Mouse (Mus musculus) splenic B cell, adult 2 months (primary cell): ENCODE data around the gene Alcam.

Experiments
- DNase-seq: peaks from one replicate; pipeline ENCODE4 v3.0.0-alpha.2; 2011; ENCODE audit warnings: low read depth, low spot score
- H3K27me3 ChIP-seq: 2 replicates; pipeline ENCODE4 v1.6.1; 2012; ENCODE audit warnings: mild to moderate bottlenecking, low read length, moderate library complexity, mixed read lengths; ENCODE audit not compliant: control insufficient read depth, poor library complexity, insufficient read depth, severe bottlenecking
- H3K36me3 ChIP-seq: 2 replicates; pipeline ENCODE4 v1.6.1; 2012; ENCODE audit warnings: mild to moderate bottlenecking, low read length, moderate library complexity, mixed read lengths; ENCODE audit not compliant: control insufficient read depth, poor library complexity, insufficient read depth, severe bottlenecking

Gene Alcam

DNA sequence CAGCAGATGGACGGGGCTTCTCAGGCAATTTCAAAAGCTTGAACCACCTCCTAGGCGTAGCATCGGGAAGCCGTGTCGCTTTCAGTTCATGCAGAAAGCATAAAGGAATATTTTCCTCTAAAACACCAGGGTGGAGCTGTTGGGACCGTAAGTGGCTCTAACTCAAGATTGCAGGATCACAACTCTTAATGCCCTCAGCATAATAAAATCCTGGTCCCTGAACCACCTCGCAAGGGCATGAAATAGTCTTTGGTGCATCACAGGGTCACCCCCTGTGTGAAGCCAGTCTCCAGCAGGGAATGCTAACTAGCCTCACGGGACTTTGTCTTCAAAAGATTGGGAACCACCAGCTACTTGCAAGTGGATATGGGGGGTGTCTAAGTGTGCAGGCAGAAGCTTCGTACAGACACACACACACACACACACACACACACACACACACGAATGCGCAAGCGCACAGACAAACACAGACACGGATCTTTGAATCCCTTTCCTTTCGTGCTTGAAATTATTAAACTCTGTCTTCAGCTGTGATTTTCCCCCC, at the start of gene Alcam:
Gene Alcam (minus strand): TSS at position 104 of the 544 bp plus-strand sequence.
- Histone ChIP-seq H3K36me3 (no peaks in the 10 kb centered on the region), H3K27me3 (0 out of 2 replicates have a peak, but pooled peaks cover 2% of the 10 kb centered on the region)
- peak; percentile 70 for DNase-seq

DNA sequence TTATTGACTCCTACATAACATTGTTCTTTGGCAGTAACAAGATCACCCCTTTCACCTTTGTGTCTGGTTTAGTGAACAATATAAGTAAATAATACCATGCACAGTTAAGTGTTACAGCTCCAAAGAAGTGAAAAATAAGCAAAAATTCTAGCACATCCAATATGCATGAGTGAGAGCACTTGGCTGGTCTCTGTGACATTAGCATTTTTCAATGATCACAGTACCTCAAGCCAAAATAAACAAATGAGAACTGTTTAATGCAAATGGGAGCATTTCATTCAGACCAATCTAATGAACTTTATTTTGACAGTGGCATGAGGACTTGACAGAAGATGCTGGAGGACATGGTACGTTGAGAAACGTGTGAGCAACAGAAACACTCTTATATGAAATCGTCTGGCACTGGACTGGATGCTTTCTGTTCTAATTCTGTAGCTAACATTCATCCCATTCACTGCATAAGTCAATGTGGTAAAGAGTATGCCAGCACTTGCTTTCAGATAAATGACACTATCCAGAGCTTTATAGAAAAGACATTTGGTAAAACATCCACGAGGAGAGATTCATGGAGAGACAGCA, 45.0 kb upstream of the Alcam start:
- no peaks in the 10 kb centered on the region for H3K36me3 ChIP-seq
- no peaks in the 10 kb centered on the region for H3K27me3 ChIP-seq
- no peak for DNase-seq

- no peaks in the 10 kb centered on the region for H3K36me3 ChIP-seq
- H3K27me3 ChIP-seq, result no peaks in the 10 kb centered on the region
- DNase-seq, result no peak
Measured at GRCm38 (mm10) chr16:52490542-52490941, 36.7 kb upstream of the Alcam start.

GRCm38 (mm10) chr16:52474235-52474634, 20.4 kb upstream of the Alcam start:
- no peak for DNase-seq
- Histone ChIP-seq H3K36me3 (no peaks in the 10 kb centered on the region), H3K27me3 (no peaks in the 10 kb centered on the region)

DNA sequence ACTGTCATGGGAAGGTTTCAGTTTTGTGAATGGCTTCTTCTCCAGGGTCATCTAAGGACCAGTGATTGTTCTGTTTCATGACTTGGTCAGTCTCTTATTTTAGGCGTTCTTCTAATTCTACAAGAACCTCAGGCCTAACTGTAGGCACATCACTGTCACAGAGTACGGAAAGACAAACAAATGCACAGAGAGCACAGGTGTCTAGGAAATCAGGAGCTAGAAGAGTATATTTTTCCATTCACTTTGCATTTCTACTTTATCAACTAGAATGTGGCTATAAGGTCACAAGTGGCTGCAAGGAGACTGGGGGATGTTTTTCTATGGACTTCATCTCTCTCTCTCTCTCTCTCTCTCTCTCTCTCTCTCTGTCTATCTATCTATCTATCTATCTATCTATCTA, 19.2 kb upstream of the Alcam start:
- DNase-seq, result no peak
- Histone ChIP-seq H3K36me3 (no peaks in the 10 kb centered on the region), H3K27me3 (no peaks in the 10 kb centered on the region)

GRCm38 (mm10) chr16:52472635-52473034, 18.8 kb upstream of the Alcam start:
- DNase-seq, result no peak
- H3K27me3 ChIP-seq, result no peaks in the 10 kb centered on the region
- no peaks in the 10 kb centered on the region for H3K36me3 ChIP-seq

- no peak for DNase-seq
- Histone ChIP-seq H3K27me3 (no peaks in the 10 kb centered on the region), H3K36me3 (no peaks in the 10 kb centered on the region)
Measured at GRCm38 (mm10) chr16:52472059-52472458, 18.2 kb upstream of the Alcam start.

DNA sequence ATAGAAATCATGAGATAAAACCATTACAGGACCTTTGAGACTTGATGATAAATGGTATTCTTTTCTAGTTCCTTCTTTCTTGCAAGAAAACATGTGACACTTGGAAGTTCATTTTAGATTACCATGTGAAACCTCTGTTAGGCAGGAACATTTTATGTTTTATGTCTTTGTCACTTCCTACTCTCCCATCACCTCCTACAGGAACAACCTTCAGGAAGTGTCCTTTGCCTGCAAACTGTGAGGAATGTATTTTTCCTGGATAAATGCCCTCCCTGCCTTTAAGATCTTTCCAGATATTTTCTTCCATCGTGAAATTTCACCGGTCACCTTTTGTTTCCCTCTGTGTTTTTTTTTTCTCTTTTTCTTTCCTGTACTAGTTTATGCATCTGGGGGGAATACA, 17.0 kb upstream of the Alcam start:
- no peak for DNase-seq
- no peaks in the 10 kb centered on the region for H3K36me3 ChIP-seq
- H3K27me3 ChIP-seq, result no peaks in the 10 kb centered on the region

GRCm38 (mm10) chr16:52470226-52470625, 16.4 kb upstream of the Alcam start:
- Histone ChIP-seq H3K27me3 (no peaks in the 10 kb centered on the region), H3K36me3 (no peaks in the 10 kb centered on the region)
- peak; percentile 81 for DNase-seq

- DNase-seq, result peak; percentile 62
- Histone ChIP-seq H3K36me3 (no peaks in the 10 kb centered on the region), H3K27me3 (no peaks in the 10 kb centered on the region)
Measured at GRCm38 (mm10) chr16:52468426-52468825, 14.6 kb upstream of the Alcam start.

- no peaks in the 10 kb centered on the region for H3K27me3 ChIP-seq
- H3K36me3 ChIP-seq, result no peaks in the 10 kb centered on the region
- DNase-seq, result no peak
Measured at GRCm38 (mm10) chr16:52466770-52467169, 12.9 kb upstream of the Alcam start.

GRCm38 (mm10) chr16:52464597-52464996, 10.7 kb upstream of the Alcam start:
- peak; percentile 47 for DNase-seq
- Histone ChIP-seq H3K36me3 (no peaks in the 10 kb centered on the region), H3K27me3 (no peaks in the 10 kb centered on the region)

DNA sequence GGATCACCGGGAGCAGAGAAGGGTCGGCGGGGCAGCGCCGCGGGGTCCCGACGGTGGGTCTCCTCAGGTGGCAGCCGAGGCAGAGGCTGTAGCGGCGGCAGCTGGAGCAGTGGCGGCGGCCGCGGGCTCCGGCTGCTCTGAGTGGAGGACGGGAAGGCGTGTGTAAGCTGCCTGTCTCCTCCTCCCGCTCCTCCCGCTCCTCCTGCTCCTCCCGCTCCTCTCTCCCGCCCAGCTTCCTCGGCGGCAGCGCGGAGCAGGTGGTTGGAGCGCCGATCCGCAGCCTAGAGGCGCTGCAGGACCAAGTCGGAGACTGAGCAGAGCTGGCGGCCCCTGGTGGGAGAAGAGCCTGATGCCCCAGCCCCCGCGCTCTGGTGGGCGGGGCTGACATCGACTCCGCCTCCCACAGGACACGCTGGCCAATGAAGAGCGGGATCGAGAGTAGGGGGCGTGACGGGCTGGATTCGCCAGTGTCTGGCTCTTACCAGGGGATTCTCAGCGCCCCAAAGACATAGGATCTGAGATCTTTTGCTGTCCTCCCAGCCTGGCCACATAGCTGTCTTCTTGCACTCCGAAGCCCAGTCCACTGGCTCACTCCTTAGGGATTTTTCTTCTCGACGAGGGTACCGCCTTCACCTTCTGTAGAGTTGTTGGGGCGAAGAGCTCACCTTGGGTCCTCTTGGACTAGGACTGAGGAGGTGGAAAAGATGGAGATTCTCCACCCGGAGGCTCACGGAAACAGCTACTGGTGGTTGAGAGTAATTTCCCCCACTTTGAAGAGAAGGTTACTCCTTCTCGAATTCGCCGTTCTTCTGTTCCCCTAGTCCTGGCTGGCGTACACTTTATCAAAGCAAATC, 785 bp downstream of the Alcam start:
- Histone ChIP-seq H3K36me3 (no peaks in the 10 kb centered on the region), H3K27me3 (0 out of 2 replicates have a peak, but pooled peaks cover 2% of the 10 kb centered on the region)
- peak; percentile 96 for DNase-seq

DNA sequence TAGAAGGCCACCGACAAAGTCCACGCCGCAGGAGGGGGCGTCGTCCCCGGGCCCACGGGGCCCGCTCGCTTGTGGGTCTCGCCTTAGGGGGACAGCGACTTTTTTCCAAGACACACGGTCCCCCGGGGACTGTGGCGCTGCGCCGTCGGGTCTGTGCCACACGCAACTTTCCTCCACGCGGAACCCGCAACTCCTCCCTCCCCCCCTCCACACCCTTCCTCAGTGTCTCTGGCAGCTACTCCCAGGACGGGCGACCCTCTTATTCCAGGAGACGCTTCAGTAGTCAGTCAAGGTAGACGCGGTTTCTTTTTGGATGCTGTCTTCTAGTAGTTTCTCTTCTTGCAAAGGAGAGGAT, 1.4 kb downstream of the Alcam start:
- no peaks in the 10 kb centered on the region for H3K36me3 ChIP-seq
- H3K27me3 ChIP-seq, result 0 out of 2 replicates have a peak, but pooled peaks cover 2% of the 10 kb centered on the region
- peak; percentile 43 for DNase-seq

- Histone ChIP-seq H3K27me3 (0 out of 2 replicates have a peak, but pooled peaks cover 2% of the 10 kb centered on the region), H3K36me3 (no peaks in the 10 kb centered on the region)
- peak; percentile 59 for DNase-seq
Measured at GRCm38 (mm10) chr16:52451786-52452476, 1.9 kb downstream of the Alcam start.
